Mouse (Mus musculus): ENCODE data around the gene Tirap. TPM values are rescaled to one million over a fixed set of nuclear protein-coding genes. Genes with fewer than 3 reads are reported as not detected.
"Not testable (repeated sequence)": the region's sequence is repeated elsewhere in the genome, so short reads cannot be mapped to it uniquely, and the experiment has no call there.

The Tirap gene
- polyA plus RNA-seq, 1 experiment: 5.4 TPM

DNA sequence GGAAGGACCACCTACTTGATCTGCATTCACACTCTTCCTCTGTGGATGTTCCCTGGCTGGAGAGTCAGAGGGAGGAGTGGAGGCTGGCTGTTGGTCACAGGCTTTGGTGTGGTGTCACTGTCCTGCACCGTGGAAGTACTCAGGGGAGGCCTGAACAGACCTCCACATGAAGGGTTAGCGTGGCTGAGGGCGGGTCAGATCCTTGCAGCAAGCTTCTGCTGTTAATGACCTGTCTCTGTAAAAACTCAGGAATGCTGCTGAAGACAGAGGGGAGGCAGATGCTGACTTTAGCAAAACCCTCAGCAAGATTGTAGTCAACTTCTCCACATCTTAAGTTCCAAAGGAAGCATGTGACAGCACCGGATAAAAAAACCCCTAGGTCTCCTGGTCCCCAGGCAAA lies 43.2 kb downstream of the Tirap start:
- H3ac ChIP-seq (ENCODE audit: control insufficient read depth, insufficient read length, low read depth): peak overlapping the region; percentile 29
- TF ChIP-seq MYOD1 (IDR thresholded peaks at IDR 0.05; ENCODE audit: control insufficient read depth, insufficient read length, low read depth): no peak
- no peak for TF ChIP-seq CTCF (IDR thresholded peaks at IDR 0.05; ENCODE audit: control insufficient read depth, insufficient read depth, insufficient read length)
- TF ChIP-seq MAX (IDR thresholded peaks at IDR 0.05): no peak
- TF ChIP-seq MYOG (IDR thresholded peaks at IDR 0.05; ENCODE audit: control insufficient read depth, extremely low read depth, insufficient read length): no peak
- TF ChIP-seq USF1 (IDR thresholded peaks at IDR 0.05; ENCODE audit: low read depth): no peak
- no peak for TF ChIP-seq FOSL1 (IDR thresholded peaks at IDR 0.05; ENCODE audit: insufficient read depth, low read length, poor library complexity, severe bottlenecking)
- no peak for TF ChIP-seq CEBPB (IDR thresholded peaks at IDR 0.05; ENCODE audit: low read depth)
- H3K79me2 ChIP-seq (ENCODE audit: control insufficient read depth, insufficient read depth): peaks cover 28% of the 10 kb centered on the region
- H3K4me3 ChIP-seq (ENCODE audit: insufficient read depth, poor library complexity, severe bottlenecking): no peak overlapping the region
- H3K27me3 ChIP-seq (ENCODE audit: control insufficient read depth, insufficient read depth, insufficient read length): no peaks in the 10 kb centered on the region
- H3K79me3 ChIP-seq (ENCODE audit: low read depth): peaks cover 2% of the 10 kb centered on the region
- H3K36me3 ChIP-seq (ENCODE audit: control insufficient read depth, insufficient read depth): peaks cover 5% of the 10 kb centered on the region

DNA sequence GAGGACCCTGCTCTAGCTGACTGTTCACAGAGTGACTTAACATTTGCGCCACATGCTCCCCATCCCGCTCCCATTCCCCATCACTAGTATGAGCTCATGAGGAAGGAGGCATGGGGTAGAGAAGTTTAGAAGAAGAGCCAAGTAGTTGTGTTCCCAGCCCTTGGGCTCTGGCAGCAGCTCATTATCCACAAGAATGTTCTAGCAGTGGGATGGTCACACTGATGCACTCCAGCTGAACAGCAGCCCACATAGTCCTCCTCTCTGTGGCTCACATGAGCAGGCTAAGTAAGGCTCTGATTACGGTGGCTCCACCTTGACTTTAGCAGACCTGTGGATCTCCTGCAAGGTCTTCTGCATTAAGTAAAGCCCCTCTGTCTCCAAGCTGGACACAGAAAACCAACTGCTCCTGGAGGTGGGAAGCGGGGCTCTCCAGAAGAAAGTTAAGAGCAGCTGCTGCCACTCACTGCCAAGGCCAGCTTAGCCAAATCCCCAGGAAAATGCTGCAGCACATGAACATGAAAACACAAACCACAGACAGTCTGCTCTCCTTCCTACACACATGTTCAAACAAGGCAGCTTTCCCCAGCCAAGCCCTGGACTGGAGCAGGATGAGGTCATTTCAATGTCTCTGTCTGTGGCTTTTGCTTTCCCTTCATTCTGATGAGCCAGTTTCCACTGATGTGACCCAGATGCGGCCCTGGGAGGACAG lies 43.9 kb downstream of the Tirap start:
- H3K36me3 ChIP-seq (ENCODE audit: control insufficient read depth, insufficient read depth): peaks cover 5% of the 10 kb centered on the region
- H3K4me3 ChIP-seq (ENCODE audit: insufficient read depth, poor library complexity, severe bottlenecking): no peak overlapping the region
- no peaks in the 10 kb centered on the region for H3K27me3 ChIP-seq (ENCODE audit: control insufficient read depth, insufficient read depth, insufficient read length)
- peaks cover 5% of the 10 kb centered on the region for H3K79me3 ChIP-seq (ENCODE audit: low read depth)
- H3K79me2 ChIP-seq (ENCODE audit: control insufficient read depth, insufficient read depth): peaks cover 34% of the 10 kb centered on the region
- H3ac ChIP-seq (ENCODE audit: control insufficient read depth, insufficient read length, low read depth): no peak overlapping the region
- TF ChIP-seq MYOD1 (IDR thresholded peaks at IDR 0.05; ENCODE audit: control insufficient read depth, insufficient read length, low read depth) (peak; percentile 54), FOSL1 (IDR thresholded peaks at IDR 0.05; ENCODE audit: insufficient read depth, low read length, poor library complexity, severe bottlenecking) (no peak)

DNA sequence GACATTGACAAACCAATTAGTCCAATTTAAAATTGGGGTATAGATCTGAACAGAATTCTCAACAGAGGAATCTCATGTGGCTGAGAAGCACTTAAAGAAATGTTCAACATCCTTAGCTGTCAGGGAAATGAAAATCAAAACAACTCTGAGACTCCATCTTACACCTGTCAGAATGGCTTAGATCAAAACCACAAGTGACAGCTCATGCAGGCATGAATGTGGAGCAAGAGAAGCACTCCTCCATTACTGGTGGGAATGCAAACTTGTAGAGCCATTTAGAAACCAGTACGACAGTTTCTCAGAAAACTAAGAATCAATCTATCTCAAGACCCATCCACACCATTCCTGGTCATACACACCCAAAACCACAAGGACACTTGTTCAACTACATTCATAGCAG lies 47.2 kb downstream of the Tirap start:
- peaks cover 5% of the 10 kb centered on the region for H3K79me3 ChIP-seq (ENCODE audit: low read depth)
- peaks cover 34% of the 10 kb centered on the region for H3K79me2 ChIP-seq (ENCODE audit: control insufficient read depth, insufficient read depth)
- H3K4me3 ChIP-seq (ENCODE audit: insufficient read depth, poor library complexity, severe bottlenecking): no peak overlapping the region
- H3K27me3 ChIP-seq (ENCODE audit: control insufficient read depth, insufficient read depth, insufficient read length): no peaks in the 10 kb centered on the region
- no peak overlapping the region for H3ac ChIP-seq (ENCODE audit: control insufficient read depth, insufficient read length, low read depth)
- TF ChIP-seq USF1 (IDR thresholded peaks at IDR 0.05; ENCODE audit: low read depth) (no peak), MYOD1 (IDR thresholded peaks at IDR 0.05; ENCODE audit: control insufficient read depth, insufficient read length, low read depth) (peak; percentile 85), CEBPB (IDR thresholded peaks at IDR 0.05; ENCODE audit: low read depth) (peak; percentile 31)
- no peaks in the 10 kb centered on the region for H3K36me3 ChIP-seq (ENCODE audit: control insufficient read depth, insufficient read depth)

DNA sequence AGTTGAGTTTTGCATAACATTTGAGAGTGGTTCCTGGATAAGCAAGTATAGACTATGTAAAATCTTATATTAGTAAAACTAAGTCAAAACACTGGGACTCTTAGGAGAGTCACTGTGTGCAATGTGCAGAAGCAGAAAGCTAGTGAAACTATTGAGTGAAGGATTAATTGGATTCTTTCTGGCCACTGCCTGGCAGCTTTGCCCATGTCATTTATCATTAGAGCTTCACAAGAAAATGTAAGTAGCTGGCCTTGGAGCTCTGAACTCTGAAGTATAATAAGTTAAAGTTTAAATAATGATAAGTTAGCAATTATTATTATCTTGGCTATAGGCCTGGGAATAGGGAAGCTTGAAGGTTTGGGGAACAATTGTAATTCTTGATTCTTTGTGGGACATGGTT lies 51.3 kb downstream of the Tirap start:
- not testable (repeated sequence) for H3K79me3 ChIP-seq (ENCODE audit: low read depth); H3K27me3 ChIP-seq (ENCODE audit: control insufficient read depth, insufficient read depth, insufficient read length)
- H3K79me2 ChIP-seq (ENCODE audit: control insufficient read depth, insufficient read depth): peaks cover 15% of the 10 kb centered on the region

DNA sequence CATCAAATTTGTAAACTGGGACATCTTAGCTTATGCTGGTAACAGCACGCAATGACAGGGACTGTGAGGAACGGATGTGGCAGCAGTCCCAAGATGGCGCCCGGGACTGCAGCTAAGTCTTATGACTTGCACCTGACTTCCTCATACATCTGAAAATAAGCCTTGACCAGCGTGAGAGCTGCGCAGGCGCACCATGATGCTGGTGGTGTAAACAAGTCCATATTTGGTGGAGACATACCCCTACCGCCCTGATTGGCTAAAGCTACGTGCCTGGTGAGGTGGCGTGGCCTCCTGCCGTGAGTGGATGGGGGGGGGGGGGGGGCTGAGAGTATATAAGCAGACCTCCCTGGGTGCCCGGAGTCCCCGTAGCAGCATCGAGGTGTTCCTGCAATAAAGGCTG lies 52.8 kb downstream of the Tirap start:
- not testable (repeated sequence) for H3K79me3 ChIP-seq (ENCODE audit: low read depth); H3K36me3 ChIP-seq (ENCODE audit: control insufficient read depth, insufficient read depth); H3K79me2 ChIP-seq (ENCODE audit: control insufficient read depth, insufficient read depth); H3K4me3 ChIP-seq (ENCODE audit: insufficient read depth, poor library complexity, severe bottlenecking); H3ac ChIP-seq (ENCODE audit: control insufficient read depth, insufficient read length, low read depth); H3K27me3 ChIP-seq (ENCODE audit: control insufficient read depth, insufficient read depth, insufficient read length)

More for the DNA sequence above, 51.3 kb downstream of the Tirap start:
- H3K4me3 ChIP-seq (ENCODE audit: insufficient read depth, poor library complexity, severe bottlenecking); H3K36me3 ChIP-seq (ENCODE audit: control insufficient read depth, insufficient read depth); H3ac ChIP-seq (ENCODE audit: control insufficient read depth, insufficient read length, low read depth): not testable (repeated sequence)

DNA sequence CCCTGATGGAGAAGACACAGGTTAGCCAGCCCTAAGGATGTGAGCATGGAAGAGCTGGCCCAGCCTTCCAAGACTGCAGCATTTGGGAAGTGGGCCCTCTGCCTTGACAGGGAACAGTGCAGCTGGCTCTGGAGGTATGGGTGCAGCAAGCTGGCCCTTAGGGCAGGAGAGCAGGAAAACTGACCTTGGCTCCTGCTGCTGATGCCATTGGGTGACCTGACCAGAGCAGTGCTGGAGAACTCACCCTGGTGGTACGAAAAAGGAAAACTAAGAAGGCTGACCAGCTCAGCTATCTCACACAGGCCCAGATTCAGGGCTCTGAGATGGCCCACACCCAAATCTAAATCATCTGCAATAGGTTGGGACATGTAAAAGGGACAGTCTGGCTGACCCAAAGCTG lies 54.3 kb downstream of the Tirap start:
- H3K36me3 ChIP-seq (ENCODE audit: control insufficient read depth, insufficient read depth): no peaks in the 10 kb centered on the region
- H3K79me3 ChIP-seq (ENCODE audit: low read depth): peaks cover 1% of the 10 kb centered on the region
- H3K27me3 ChIP-seq (ENCODE audit: control insufficient read depth, insufficient read depth, insufficient read length): no peaks in the 10 kb centered on the region
- H3K79me2 ChIP-seq (ENCODE audit: control insufficient read depth, insufficient read depth): no peaks in the 10 kb centered on the region
- H3ac ChIP-seq (ENCODE audit: control insufficient read depth, insufficient read length, low read depth): no peak overlapping the region
- no peak overlapping the region for H3K4me3 ChIP-seq (ENCODE audit: insufficient read depth, poor library complexity, severe bottlenecking)
- TF ChIP-seq MAX (IDR thresholded peaks at IDR 0.05) (no peak), CTCF (IDR thresholded peaks at IDR 0.05; ENCODE audit: control insufficient read depth, insufficient read depth, insufficient read length) (no peak), MYOD1 (IDR thresholded peaks at IDR 0.05; ENCODE audit: control insufficient read depth, insufficient read length, low read depth) (no peak), FOSL1 (IDR thresholded peaks at IDR 0.05; ENCODE audit: insufficient read depth, low read length, poor library complexity, severe bottlenecking) (no peak), MYOG (IDR thresholded peaks at IDR 0.05; ENCODE audit: control insufficient read depth, extremely low read depth, insufficient read length) (no peak), USF1 (IDR thresholded peaks at IDR 0.05; ENCODE audit: low read depth) (no peak), CEBPB (IDR thresholded peaks at IDR 0.05; ENCODE audit: low read depth) (no peak)

All from C2C12 (cell line).